Mouse (Mus musculus) small intestine, adult 2 months (tissue): ENCODE data around the gene Tnxb.

Experiments
- CTCF ChIP-seq: fragments of 200-500 bp; IDR thresholded peaks from 2 replicates; pipeline ENCODE4 v1.5.1; 2012; ENCODE audit warnings: low read depth, mild to moderate bottlenecking, control low read depth, inconsistent platforms, low read length, moderate library complexity, mixed read lengths; ENCODE audit not compliant: insufficient replicate concordance, insufficient read length; ENCODE audit errors: extremely low read depth
- POLR2A ChIP-seq: fragments of 200-500 bp; IDR thresholded peaks from 2 replicates; pipeline ENCODE4 v1.6.1; 2012; ENCODE audit warnings: low read depth, mild to moderate bottlenecking, control low read depth, inconsistent platforms, low read length, moderate library complexity

- no peak for TF ChIP-seq POLR2A
- TF ChIP-seq CTCF: no peak
Measured at GRCm38 (mm10) chr17:34648141-34648890, 22.0 kb upstream of the Tnxb start.
